Mouse (Mus musculus) liver, postnatal 0 days (tissue): Measurements from ENCODE around the gene Hist1h4m.
"Not testable (repeated sequence)": the region's sequence is repeated elsewhere in the genome, so short reads cannot be mapped to it uniquely, and the experiment has no call there.

Experiments used
- CTCF ChIP-seq: sonication (generic); IDR thresholded peaks from 2 replicates; pipeline ENCODE4 v1.5.1; 2016; ENCODE audit warnings: antibody characterized with exemption, low read depth
- EP300 ChIP-seq: IDR thresholded peaks from 2 replicates; pipeline ENCODE4 v1.6.1; 2016; ENCODE audit warnings: antibody characterized with exemption, low read depth, mild to moderate bottlenecking

DNA sequence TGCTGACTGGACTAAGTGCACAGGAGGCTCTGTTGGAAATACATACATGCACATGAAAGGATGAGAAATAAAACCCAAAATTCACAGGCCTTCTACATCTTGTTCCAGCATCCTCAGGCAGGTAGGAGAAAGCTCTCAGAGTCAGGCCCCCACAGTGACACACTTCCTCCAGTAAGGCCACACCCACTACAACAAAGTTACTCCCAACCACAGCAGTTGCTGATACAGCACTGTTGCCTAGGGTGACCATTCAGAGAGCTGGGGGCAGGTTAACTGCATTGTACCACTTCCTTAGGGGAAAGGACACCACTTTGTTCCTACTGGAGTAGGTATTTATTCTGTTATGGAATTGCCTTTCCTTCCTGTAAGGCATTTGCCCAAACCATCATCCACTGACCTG lies 14.4 kb upstream of the Hist1h4m start:
- not testable (repeated sequence) for TF ChIP-seq CTCF, EP300
